Mouse (Mus musculus): ENCODE data around the gene Larp4b.

The Larp4b gene

DNA sequence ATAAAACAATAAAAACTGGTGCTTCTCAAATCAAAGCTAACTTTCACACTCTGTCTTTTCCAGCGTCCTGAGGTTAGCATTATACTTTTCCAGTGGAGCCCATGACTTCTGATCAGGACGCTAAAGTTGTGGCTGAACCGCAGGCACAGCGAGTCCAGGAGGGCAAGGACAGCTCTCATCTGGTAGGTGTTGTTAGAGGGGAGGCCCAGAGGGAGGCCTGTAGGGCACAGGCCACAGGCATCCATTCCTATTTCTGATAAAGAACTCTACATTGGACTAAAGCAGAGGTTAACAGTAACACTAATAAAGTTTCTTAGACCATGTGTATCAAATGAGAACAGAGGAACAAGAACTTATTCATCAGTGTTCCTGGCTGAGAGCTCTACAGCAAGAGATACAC lies 28.4 kb downstream of the Larp4b start:
- DNase-seq (ENCODE audit: low read depth, low spot score), result no peak

DNA sequence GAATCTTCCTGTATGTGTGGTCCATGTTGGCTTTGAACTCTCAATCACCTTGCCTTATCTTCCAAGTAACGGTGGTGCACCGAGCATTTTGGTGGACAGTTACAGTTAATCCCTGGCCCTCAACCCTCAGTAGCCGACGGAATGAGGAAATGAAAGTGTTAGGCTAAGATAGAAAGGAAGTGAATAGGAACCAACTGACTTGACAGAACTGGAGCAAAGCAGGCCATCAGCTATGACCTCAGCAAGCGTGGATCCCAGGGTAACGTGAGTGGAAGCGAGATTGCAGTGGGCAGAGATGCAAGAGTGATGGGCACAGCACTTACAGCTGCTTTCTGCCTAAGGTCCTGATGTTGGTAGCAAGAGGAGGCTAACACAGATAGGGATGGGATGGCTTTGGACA lies 31.5 kb downstream of the Larp4b start:
- DNase-seq (ENCODE audit: low read depth, low spot score), result no peak

DNA sequence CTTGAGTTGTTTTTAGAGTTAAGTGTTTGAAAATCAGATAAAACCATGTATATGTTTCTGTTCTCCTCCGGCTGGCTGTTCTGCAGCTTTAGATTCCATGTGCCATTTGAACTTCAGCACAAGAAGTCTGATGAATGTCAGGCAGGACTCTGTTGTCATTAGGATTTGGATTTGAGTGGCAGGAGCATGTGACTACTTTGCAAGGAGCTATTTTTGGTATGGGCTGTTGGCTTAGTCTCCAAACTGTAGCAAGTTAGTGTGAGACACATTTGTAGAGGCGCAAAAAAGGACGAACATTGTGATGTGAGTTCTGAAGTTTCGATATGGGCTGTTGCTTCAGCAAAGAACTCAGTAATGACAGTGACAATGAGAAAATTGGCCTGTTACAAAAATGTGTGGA lies 34.0 kb downstream of the Larp4b start:
- no peak for DNase-seq (ENCODE audit: low read depth, low spot score)

DNA sequence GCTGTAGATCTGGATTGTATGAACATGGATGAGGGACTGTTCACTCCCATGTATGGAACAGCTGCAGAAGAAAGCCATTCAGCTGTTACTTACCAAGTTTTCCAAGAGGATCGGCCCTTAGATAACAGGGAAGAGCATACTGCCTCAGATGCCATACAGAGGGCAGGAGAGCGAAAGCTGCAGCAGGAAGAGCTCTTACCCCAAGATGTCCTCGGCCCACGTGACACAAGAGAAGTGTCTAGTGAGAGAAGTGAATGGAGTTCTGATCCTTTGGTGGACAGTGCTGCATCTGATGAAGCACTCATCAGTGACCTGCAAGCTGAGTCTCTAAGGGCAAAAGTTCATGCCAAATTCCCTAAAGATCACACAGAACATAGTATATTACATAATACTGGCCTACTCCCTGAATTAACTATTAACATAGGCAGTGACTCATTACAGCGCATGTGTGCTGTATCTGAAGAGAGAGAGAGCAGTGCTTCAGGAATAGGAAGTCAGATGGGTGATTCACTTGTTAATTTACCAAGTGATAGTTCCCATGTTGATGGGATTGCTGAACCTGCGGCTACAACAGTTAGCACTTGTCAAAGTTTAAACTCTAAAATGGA lies 35.1 kb downstream of the Larp4b start:
- no peak for DNase-seq (ENCODE audit: low read depth, low spot score)

DNA sequence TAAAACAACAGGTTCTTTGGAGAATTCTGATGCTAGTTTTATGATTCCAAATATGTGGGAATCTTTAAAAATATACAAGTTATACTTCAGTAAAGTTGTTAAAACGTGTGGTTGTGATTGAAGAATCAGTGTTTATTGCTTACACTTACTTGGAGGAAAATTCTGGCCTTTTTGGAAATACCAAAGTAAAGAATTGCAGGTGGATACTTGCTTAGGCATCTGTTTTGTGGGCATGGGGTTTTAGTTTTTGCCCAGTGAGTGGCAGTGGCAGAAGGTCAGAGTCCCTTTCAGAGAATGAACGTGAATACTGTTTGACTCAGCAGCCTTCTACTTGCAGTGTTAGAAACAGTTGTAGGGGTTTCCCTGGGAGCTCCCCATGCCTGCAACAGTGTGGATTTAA lies 40.7 kb downstream of the Larp4b start:
- no peak for DNase-seq (ENCODE audit: low read depth, low spot score)

DNA sequence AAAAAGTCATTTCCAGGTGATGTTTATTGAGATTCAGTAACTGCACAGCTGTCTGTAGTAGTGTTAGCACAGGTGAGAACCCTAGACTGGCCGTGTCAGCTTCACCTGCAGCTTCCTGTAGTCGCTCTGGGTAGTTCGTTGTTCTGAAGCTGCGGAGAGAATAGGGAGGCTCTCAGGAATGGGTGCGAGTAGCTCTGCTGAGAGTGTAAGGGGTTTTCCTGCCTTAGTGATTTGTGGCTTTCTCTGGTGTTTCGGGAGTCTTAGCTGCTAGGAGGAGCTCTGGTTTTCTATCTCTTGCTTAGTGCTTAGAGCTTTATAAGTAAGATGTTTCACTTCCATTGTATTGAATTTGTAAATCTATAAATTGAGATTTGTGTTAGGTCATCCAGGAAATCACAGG lies 42.4 kb downstream of the Larp4b start:
- DNase-seq (ENCODE audit: low read depth, low spot score), result no peak

DNA sequence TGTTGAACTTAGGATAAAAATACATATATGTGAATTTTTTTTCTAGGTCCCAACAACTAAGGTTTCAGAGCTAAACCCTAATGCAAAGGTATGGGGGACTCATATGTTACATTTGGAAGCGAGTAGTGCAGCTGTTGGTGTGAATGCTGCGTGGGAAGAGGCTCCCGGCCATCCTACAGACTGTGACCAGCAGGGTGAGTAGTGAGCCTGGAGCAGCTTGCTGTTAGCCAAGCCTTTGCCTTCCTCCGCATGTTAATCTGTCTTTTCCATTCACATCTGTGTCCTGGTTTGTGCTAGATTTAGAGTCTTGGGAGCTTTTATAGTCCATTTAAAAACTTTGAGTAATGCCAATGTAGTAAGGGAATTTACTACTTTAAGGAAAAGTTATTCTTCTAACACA lies 43.1 kb downstream of the Larp4b start:
- peak; percentile 55 for DNase-seq (ENCODE audit: low read depth, low spot score)

DNA sequence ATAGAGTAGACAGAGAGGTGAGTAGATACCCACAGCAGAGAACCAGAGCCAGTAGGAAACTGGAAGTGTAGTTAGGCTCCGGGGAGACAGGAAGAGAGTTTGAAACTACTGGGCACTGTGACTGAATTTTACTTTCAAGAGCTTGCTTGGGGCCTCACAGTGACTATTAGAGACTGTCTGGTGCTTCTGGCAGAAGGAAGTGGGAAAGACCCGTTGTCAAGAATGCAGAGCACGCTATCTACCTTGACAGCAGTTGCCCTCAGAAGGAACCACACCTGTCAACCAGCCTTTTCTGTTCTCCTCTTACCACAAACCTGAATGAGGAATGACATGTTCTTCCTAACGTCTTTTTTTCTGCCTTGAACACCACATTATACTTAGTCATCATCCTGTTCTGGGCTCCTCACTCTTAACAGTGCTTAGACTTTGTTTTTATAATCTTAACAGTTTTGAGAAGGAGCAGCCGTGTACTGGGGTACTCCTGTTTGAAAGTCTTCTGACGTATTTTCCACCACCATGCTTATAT lies 45.8 kb downstream of the Larp4b start:
- no peak for DNase-seq (ENCODE audit: low read depth, low spot score)

DNA sequence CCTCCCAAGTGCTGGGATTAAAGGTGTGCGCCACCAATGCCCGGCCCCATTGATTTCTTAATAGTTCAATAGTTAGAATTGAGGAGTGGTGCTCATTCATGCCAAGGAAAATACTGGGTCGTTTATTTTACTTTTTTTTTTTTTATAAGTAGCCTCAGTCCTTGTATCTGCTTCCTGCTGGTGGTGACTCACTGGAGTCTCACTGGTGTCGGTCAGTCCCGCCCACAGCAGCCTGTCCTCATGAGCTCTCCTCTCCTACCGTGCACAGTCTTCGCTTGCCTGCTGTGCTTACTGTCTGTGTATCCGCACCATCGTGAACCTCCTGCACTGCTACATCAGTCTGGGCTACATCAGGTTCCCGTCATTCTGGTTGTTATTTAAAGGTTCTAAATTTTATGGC lies 46.5 kb downstream of the Larp4b start:
- no peak for DNase-seq (ENCODE audit: low read depth, low spot score)

DNA sequence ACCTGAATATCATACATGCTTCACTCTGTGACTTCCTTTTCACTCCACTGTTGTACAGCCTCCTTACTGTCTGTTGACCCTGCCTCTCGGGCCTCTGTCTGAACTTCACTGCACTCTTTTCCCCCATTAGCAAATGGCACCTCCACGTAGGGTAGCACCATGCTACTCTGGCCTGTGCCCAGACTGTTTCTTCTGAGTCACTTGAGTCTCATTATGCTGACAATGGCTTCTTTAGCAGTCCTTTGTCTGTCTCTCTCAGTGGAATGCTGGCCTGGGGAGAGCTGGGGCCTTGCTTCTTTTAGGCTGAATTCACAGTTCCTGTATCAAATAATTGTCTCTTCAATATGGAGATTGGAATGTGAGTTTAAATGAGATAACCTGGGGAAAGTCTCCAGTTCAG lies 48.7 kb downstream of the Larp4b start:
- DNase-seq (ENCODE audit: low read depth, low spot score), result peak; percentile 72

DNA sequence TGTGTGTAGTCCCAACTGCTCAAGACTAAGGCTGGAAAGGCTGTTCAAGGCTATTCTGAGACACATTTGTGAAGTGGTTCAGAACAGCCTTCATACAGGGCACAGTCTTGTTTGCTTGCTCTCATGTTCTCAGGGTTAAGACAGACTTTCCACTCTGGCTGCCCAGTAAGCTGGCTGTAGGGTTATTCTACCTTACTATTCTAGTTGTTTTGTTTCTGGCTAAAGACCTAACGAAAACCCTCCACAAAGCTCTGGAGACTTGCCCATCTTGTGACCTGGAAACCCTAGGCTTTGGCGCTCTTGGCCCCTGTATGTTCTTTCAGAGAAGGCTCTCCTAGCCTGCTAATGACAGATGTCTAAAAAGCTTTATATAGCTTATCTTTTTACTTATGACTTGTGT lies 55.1 kb downstream of the Larp4b start:
- DNase-seq (ENCODE audit: low read depth, low spot score), result no peak

DNA sequence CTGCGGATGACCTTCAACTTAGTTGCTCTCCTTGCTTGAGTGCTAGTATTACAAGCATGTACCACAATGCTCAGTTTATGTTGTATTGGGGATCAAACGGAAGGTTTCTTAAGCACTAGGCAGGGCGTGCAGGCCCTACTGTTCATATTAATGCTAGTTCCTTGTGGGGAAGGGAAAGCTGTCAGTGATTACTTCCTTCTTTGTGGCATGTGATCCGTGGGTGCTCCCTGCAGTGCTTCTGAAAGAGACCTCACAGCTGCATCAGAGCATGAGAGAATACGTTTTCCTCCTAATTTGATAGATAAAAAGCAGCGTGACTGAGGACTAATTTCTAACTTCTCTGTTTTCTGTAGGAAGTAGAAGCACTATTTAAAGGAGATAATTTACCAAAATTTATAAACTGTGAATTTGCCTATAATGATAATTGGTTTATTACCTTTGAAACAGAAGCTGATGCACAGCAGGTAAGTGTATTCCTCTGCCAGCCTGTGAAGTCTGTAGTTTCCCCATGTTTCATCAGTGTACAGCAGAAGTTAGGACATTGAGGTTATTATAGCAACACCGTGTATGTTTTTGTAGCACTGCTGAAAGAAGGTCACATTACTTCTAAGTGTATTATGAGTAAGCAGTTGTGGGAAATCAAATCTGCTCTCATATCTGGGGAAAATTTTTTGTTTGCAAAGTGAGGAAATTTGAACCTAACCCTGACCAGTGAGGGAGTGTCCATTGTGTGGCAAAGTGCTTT lies 56.0 kb downstream of the Larp4b start:
- DNase-seq (ENCODE audit: low read depth, low spot score), result no peak

DNA sequence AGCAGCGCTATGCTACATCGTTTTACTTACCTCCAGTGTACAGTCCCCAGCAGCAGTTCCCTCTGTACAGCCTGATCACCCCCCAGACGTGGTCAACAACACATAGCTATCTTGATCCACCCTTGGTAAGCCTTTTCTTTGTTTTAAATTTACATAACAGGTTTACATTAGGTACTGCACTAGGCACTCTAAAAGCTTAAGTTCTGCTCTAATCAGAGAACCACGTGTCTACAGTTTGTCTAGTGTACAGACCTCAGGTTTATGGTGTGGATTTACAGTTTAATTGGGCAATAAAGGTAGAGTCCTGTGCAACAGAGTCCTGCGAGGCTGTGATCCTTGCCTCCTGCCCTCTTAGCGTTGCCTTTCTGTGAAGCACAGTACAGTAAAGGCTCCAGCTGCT lies 57.4 kb downstream of the Larp4b start:
- no peak for DNase-seq (ENCODE audit: low read depth, low spot score)

DNA sequence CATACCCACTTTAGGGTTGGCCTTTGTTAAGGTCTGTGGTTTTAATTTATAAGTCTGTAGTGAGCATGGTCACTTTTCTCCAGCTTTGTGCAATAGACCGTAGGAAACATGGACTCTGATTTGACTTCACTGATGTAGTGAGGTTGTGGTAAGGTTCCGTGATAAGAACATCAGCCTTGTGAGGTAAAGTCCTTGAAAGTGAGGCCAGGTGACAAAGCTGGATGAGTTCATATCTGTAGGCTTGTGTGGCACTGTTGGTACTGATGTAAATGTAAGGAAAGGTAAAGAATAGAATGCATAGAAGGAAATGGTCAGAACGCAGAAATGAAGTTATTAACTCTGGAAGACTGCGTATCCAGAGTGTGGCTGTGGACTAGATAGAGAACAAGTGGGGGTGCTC lies 57.9 kb downstream of the Larp4b start:
- DNase-seq (ENCODE audit: low read depth, low spot score), result no peak

DNA sequence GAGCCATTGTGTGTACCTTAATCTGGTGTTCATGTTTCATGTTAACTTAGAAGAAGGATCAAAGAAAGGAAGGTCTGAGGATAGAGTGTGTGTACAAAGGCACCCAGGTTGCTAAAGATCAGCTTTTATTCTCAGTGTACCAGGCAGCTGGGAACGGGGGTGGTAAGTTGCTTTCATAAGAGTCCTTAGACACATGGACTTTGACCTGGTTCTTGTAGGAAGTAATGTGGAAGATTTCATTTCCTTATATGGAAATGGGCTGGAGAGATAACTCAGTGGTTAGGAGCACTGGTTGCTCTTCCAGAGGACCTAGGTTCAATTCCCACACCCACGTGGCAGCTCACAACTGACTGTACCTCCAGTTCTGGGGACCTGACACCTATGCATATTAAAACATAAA lies 58.6 kb downstream of the Larp4b start:
- DNase-seq (ENCODE audit: low read depth, low spot score), result no peak

DNA sequence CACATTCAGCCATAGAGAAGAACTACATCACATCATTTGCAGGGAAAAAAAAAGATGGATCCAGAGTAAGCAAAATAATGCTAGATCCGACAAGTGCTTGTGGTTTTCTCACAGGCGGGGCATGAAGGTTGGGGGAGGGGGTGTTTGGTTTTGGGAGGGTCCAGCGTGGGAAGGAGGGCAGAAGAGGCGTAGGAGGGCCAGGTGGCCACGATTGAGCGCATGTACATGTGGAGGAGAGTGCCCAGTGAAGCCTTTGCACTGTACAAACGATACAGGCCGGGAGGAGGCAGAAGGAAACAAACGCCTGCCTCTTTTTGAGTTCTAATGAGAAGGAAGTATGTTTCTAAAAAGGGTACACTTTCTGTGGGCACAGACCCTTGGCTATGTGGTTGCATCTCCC lies 60.1 kb downstream of the Larp4b start:
- DNase-seq (ENCODE audit: low read depth, low spot score), result no peak

DNA sequence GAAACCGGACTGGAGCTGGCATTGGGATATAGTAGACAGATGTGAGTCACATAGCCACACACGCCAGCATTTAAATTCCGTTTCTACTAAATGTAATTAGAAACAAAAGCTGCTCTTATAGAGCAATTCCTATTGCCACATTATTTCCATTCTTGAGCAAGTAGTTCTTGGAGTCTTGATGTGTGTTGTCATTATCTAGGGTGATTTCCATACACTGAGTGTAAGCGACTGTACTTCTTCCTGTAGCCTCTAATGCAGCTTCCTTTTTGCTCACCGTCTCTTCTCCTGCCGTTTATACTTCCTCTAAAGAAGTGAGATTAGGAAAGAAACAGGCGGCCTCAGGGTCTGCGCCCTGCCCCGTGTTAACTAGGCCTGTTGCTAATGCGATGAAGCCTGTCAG lies 65.6 kb downstream of the Larp4b start:
- DNase-seq (ENCODE audit: low read depth, low spot score), result no peak

DNA sequence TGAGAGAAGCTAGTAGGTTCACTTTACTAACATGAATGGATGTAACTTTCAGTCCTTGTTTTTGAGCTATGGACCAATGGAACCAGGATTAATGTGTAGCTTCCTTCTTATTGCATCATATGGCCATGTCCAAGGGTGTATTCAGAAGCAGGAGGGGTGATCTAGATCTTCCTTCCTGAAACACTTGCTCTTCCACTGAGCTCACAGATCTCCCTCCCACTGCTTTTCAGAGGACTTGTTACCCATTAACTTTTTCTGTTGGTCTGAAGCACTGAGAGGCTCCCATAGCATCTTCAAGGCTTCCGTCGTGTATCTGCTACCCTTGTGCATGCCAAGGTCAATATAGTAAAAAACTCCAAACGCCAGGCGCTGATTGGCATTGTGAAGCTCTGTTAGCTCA lies 69.2 kb downstream of the Larp4b start:
- no peak for DNase-seq (ENCODE audit: low read depth, low spot score)

DNA sequence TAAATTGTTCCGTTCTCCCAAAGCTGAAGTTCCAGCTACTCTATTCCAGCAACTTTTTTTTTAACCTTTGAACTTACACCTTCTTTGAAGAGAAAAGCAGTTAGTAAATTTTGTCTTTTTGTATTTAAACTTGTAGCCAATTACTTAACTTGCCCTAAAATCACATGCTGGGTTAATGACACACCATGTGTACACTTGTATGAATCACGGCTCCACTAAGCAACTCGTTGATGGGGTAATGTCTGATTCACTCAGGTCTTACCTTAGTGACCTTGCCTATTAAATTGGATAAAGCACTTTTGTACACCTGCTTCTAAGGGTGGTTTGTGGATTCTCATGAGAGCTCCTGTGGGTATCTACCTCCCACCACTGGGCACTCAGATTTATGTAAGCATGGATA lies 74.2 kb downstream of the Larp4b start:
- DNase-seq (ENCODE audit: low read depth, low spot score), result no peak

DNA sequence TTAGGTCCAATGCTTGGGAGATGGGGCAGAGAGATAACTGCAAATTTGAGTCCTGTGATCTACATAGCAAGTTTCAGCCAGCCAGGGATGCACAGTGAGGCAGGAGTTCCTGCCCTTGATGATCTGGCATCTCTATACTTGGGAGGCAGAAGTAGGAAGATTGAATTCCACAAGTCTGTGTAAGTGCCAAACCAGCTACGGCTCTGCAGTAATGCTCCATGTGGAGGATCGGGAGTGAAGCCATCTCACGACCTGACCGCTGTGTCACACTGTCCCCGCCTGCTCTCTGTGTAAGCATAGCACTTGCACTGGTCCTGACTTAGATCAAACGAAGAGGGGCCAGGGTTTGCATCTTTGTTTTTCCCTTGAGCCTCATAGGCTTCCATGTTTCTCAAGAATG lies 75.9 kb downstream of the Larp4b start:
- no peak for DNase-seq (ENCODE audit: low read depth, low spot score)

DNA sequence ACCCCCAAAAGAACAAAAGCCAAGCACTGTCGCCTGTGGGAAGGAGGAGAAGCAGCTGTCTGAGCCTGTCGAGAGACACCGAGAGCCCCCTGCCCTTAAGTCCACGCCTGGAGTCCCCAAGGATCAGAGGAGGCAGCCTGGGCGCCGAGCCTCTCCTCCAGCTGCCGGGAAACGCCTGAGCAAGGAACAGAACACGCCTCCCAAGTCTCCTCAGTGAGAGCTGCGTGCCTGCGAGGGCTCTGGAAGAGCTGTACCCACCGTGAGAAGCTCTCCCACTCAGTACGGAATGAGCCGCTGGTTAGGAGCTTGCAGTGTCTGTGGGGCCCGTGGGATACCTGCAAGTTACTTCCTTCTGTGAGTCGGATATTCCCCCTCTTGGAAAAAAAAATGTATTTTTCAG lies 77.0 kb downstream of the Larp4b start:
- DNase-seq (ENCODE audit: low read depth, low spot score), result no peak

DNA sequence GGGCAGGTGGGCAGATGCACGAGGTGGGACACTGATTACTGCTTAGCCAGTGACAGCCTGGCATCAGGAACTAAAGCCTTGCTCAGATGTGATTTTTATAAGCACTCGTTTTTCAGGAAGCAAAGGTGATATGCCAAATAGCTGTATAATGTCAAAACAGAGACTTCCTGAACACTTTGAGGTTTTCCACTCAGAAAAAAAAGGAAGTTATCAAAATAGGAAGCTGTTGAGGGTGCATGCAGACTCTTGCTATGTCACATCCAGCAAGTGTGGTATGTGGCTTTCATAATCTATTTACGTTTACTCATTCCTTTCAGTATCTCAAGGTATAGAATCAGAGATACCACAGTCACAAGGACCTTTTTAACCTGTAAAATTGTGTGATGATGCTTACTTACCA lies 79.7 kb downstream of the Larp4b start:
- no peak for DNase-seq (ENCODE audit: low read depth, low spot score)

DNA sequence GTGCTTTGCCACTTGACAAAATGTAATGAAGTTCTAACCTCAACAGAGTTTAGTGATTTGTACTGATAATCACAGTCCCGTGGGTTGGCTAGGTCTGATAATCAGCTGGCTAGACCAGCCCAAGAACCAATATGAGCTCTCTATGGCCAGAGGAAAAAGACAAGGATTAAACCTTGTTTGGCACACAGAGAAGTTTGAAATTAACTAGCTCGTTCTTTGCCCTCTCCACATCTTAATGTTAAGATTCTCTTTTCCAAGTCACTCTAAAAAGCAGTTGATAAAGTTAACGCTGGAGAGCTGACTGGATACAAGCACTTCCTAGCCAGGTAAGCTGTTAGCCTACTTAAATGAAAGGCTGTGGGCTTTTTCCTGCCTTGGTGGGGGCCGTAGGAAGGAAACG lies 81.5 kb downstream of the Larp4b start:
- no peak for DNase-seq (ENCODE audit: low read depth, low spot score)

DNA sequence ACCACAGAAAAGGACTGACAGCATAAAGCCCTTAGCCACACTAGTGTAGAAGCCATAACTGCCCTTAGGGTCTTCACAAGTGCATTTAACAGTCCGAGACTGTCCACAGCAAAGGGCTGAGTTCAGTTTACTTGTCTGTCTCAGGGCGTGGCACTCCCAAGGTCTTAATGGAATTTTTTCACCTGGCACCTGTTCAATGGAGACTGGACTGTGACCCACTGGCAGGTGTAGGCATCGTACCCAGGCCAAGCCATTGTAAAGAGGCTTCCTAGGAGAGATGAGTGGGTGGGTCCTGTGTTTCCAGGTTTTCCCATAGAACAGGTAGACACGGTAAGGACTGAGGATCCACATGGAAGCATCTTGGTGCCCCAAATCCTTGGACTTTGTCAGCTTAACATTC lies 84.6 kb downstream of the Larp4b start:
- DNase-seq (ENCODE audit: low read depth, low spot score), result no peak
